Mouse (Mus musculus) small intestine, adult 2 months (tissue): ENCODE data around the gene Dap3.

ENCODE experiments used
- CTCF ChIP-seq: fragments of 200-500 bp; IDR thresholded peaks from 2 replicates; pipeline ENCODE4 v1.5.1; 2012; ENCODE audit warnings: low read depth, mild to moderate bottlenecking, control low read depth, inconsistent platforms, low read length, moderate library complexity, mixed read lengths; ENCODE audit not compliant: insufficient replicate concordance, insufficient read length; ENCODE audit errors: extremely low read depth
- POLR2A ChIP-seq: fragments of 200-500 bp; IDR thresholded peaks from 2 replicates; pipeline ENCODE4 v1.6.1; 2012; ENCODE audit warnings: low read depth, mild to moderate bottlenecking, control low read depth, inconsistent platforms, low read length, moderate library complexity

DNA sequence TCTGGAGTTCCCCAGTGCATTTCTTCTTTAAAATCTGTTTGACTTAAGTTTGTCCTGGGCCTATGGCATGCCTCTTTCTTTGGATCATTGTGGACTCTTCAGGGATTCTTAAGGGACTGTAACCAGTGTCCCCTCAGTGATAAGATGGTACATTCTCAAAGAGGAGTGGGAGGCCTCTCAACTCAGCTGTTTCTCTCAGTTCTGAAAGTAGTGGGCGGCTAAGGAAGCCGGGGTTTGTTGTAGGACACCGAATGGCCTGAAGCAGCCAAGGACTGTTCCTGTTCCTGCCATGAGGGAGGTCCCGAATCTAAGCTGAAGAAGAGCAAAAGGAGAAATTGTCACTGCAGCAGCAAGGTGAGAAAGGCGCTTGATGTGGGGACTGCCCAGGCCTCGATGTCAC lies 45.8 kb downstream of the Dap3 start:
- TF ChIP-seq CTCF (no peak), POLR2A (no peak)
